Mouse (Mus musculus) yolk sac, embryonic 10.5 days (tissue): ENCODE measurements around the gene Unc45a.
"Not testable (repeated sequence)": the region's sequence is repeated elsewhere in the genome, so short reads cannot be mapped to it uniquely, and the experiment has no call there.

Experiments
- DNase-seq: peaks from one replicate; pipeline ENCODE4 v3.0.0-alpha.2; 2017; ENCODE audit warnings: low spot score

Unc45a gene

GRCm38 (mm10) chr7:80325292-80325868 lies 15.4 kb downstream of the Unc45a start:
- DNase-seq: no peak

GRCm38 (mm10) chr7:80324816-80325119 lies 16.0 kb downstream of the Unc45a start:
- not testable (repeated sequence) for DNase-seq

GRCm38 (mm10) chr7:80324043-80324815 lies 16.6 kb downstream of the Unc45a start, which contains the start of gene Rccd1:
Rccd1 (minus strand) TSS chr7:80324454.
- DNase-seq: peak; percentile 97

GRCm38 (mm10) chr7:80323336-80323735 lies 17.5 kb downstream of the Unc45a start:
- DNase-seq: peak; percentile 50

GRCm38 (mm10) chr7:80319846-80320496 lies 20.8 kb downstream of the Unc45a start:
- no peak for DNase-seq

GRCm38 (mm10) chr7:80318670-80319069 lies 22.1 kb downstream of the Unc45a start:
- no peak for DNase-seq

GRCm38 (mm10) chr7:80317439-80318115 lies 23.2 kb downstream of the Unc45a start:
- DNase-seq: no peak

GRCm38 (mm10) chr7:80315733-80316132 lies 25.1 kb downstream of the Unc45a start:
- DNase-seq: no peak

GRCm38 (mm10) chr7:80310771-80311170 lies 30.0 kb downstream of the Unc45a start:
- DNase-seq: no peak

- DNase-seq: no peak
These were observed 33.0 kb downstream of the Unc45a start for GRCm38 (mm10) chr7:80307766-80308165.

GRCm38 (mm10) chr7:80301522-80301921 lies 39.3 kb downstream of the Unc45a start:
- no peak for DNase-seq

- DNase-seq: no peak
These were observed 41.2 kb downstream of the Unc45a start for GRCm38 (mm10) chr7:80299568-80299967.

- DNase-seq: no peak
These were observed 42.1 kb downstream of the Unc45a start for GRCm38 (mm10) chr7:80298754-80299153.

GRCm38 (mm10) chr7:80297041-80297440 lies 43.8 kb downstream of the Unc45a start:
- no peak for DNase-seq

GRCm38 (mm10) chr7:80296462-80296861 lies 44.3 kb downstream of the Unc45a start:
- DNase-seq: no peak

- DNase-seq: peak; percentile 73
These were observed 45.8 kb downstream of the Unc45a start for GRCm38 (mm10) chr7:80294764-80295648.

- DNase-seq: peak; percentile 99
These were observed 46.6 kb downstream of the Unc45a start, which contains the start of gene Prc1 for GRCm38 (mm10) chr7:80294062-80294763. Prc1 (plus strand) TSS chr7:80294450.

GRCm38 (mm10) chr7:80287736-80288135 lies 53.1 kb downstream of the Unc45a start:
- DNase-seq: peak; percentile 40

GRCm38 (mm10) chr7:80285725-80286124 lies 55.1 kb downstream of the Unc45a start:
- no peak for DNase-seq

- peak; percentile 25 for DNase-seq
These were observed 56.4 kb downstream of the Unc45a start for GRCm38 (mm10) chr7:80284391-80284790.
